Mouse (Mus musculus): Measurements from ENCODE around the gene Zfp143. TPM values are rescaled to one million over a fixed set of nuclear protein-coding genes. Genes with fewer than 3 reads are reported as not detected.

The Zfp143 gene
- total and polyA plus RNA-seq, 3 experiments = 13.9 to 15.7 TPM; not detected in 1

GRCm38 (mm10) chr7:110122565-110123422 is 61.8 kb downstream of the Zfp143 start (continued):
- TF ChIP-seq E2F4 (IDR thresholded peaks at IDR 0.05; ENCODE audit: borderline replicate concordance, low read depth, low read length) = no peak
- no peak for TF ChIP-seq NRF1 (IDR thresholded peaks at IDR 0.05; ENCODE audit: insufficient read depth, low read depth, low read length, poor library complexity, severe bottlenecking)
- no peak for TF ChIP-seq ZMIZ1 (IDR thresholded peaks at IDR 0.05; ENCODE audit: low read depth, low read length)
- no peak for TF ChIP-seq RAD21 (IDR thresholded peaks at IDR 0.05; ENCODE audit: low read depth, low read length)
- TF ChIP-seq ZKSCAN1 (IDR thresholded peaks at IDR 0.05; ENCODE audit: low read depth, low read length) = no peak
- TF ChIP-seq UBTF (IDR thresholded peaks at IDR 0.05; ENCODE audit: borderline replicate concordance, insufficient read depth, low read depth, low read length) = 0 out of 2 replicates have a peak, but pooled peaks have one; percentile 34
- TF ChIP-seq CHD1 (IDR thresholded peaks at IDR 0.05; ENCODE audit: low read depth, low read length) = no peak
- no peak for TF ChIP-seq MYC (IDR thresholded peaks at IDR 0.05; ENCODE audit: low read depth, low read length)
- TF ChIP-seq KAT2A (conservative IDR thresholded peaks at IDR 0.05; ENCODE audit: low read depth, low read length) = no peak
- peak in 1 of 2 experiments; percentile 60; a peak in 1 of 4 replicates for TF ChIP-seq EP300 (IDR thresholded peaks at IDR 0.05; ENCODE audit: low read depth in 1 of 2, low read length in 2 of 2)

- Histone ChIP-seq H3K4me1 (ENCODE audit: control insufficient read depth in 1 of 2, insufficient read depth in 2 of 2, low read length in 2 of 2) (peaks cover 4 to 16% of the 10 kb centered on the region in 2 experiments), H3K9me3 (replicated peaks; ENCODE audit: insufficient read depth, low read length) (no peaks in the 10 kb centered on the region), H3K9ac (ENCODE audit: control insufficient read depth, low read depth, low read length, poor library complexity, severe bottlenecking) (peak overlapping the region; percentile 98), H3K4me3 (ENCODE audit: control insufficient read depth in 1 of 2, insufficient read depth in 1 of 2, low read depth in 2 of 2, low read length in 2 of 2) (peak overlapping the region; percentile 98 to 99), H3K27me3 (ENCODE audit: control insufficient read depth in 1 of 2, insufficient read depth in 2 of 2, low read length in 2 of 2) (no peaks in the 10 kb centered on the region), H3K36me3 (ENCODE audit: control insufficient read depth in 1 of 2, insufficient read depth in 2 of 2, low read length in 2 of 2) (peaks cover 12 to 23% of the 10 kb centered on the region in 2 experiments), H3K79me2 (ENCODE audit: control insufficient read depth, insufficient read depth, low read length, poor library complexity) (peaks cover 42% of the 10 kb centered on the region), H3K27ac (ENCODE audit: control insufficient read depth, low read depth, low read length) (peak overlapping the region; percentile 88)
- peak; percentile 27; the same call in 1 of the 2 replicates for TF ChIP-seq TBP (IDR thresholded peaks at IDR 0.05; ENCODE audit: low read depth, low read length)
- TF ChIP-seq E2F4 (IDR thresholded peaks at IDR 0.05; ENCODE audit: borderline replicate concordance, low read depth, low read length) = no peak
- peak; percentile 95 for TF ChIP-seq MEF2A (IDR thresholded peaks at IDR 0.05; ENCODE audit: extremely low read depth, insufficient replicate concordance, low read depth, low read length, poor library complexity, severe bottlenecking)
- no peak for TF ChIP-seq POLR2AphosphoS5 (IDR thresholded peaks at IDR 0.05; ENCODE audit: borderline replicate concordance, low read depth, low read length)
- TF ChIP-seq MXI1 (IDR thresholded peaks at IDR 0.05; ENCODE audit: low read depth, low read length) = peak; percentile 48
- TF ChIP-seq ZNF384 (IDR thresholded peaks at IDR 0.05; ENCODE audit: low read depth, low read length) = peak; percentile 85
- peak; percentile 38; the same call in 1 of the 2 replicates for TF ChIP-seq HCFC1 (IDR thresholded peaks at IDR 0.05; ENCODE audit: low read depth, low read length)
- TF ChIP-seq ETS1 (IDR thresholded peaks at IDR 0.05; ENCODE audit: low read depth, low read length) = peak; percentile 85
- TF ChIP-seq CHD1 (IDR thresholded peaks at IDR 0.05; ENCODE audit: low read depth, low read length) = 0 out of 2 replicates have a peak, but pooled peaks have one; percentile 58
- TF ChIP-seq JUND (IDR thresholded peaks at IDR 0.05; ENCODE audit: low read depth, low read length) = no peak
- peak; percentile 29 to 59; a peak in 3 of 4 replicates for TF ChIP-seq EP300 (IDR thresholded peaks at IDR 0.05; ENCODE audit: low read depth in 1 of 2, low read length in 2 of 2)
- 0 out of 2 replicates have a peak, but pooled peaks have one; percentile 47 for TF ChIP-seq RCOR1 (IDR thresholded peaks at IDR 0.05; ENCODE audit: low read depth, low read length)
- 0 out of 2 replicates have a peak, but pooled peaks have one; percentile 24 for TF ChIP-seq TCF12 (IDR thresholded peaks at IDR 0.05; ENCODE audit: low read depth, low read length)
- no peak for TF ChIP-seq GABPA (IDR thresholded peaks at IDR 0.05; ENCODE audit: low read depth, low read length)
- TF ChIP-seq MAX (IDR thresholded peaks at IDR 0.05; ENCODE audit: low read length) = peak; percentile 6; the same call in 1 of the 2 replicates
- TF ChIP-seq GATA1 (IDR thresholded peaks at IDR 0.05; ENCODE audit: low read depth, low read length) = peak; percentile 67
- TF ChIP-seq SIN3A (IDR thresholded peaks at IDR 0.05; ENCODE audit: low read length) = peak; percentile 58
- DNase-seq (ENCODE audit: low read depth, low spot score) = peak; percentile 75
These were observed 63.0 kb downstream of the Zfp143 start for GRCm38 (mm10) chr7:110123844-110124555.
